Mouse (Mus musculus): ENCODE data around the gene Guk1. TPM values are rescaled to one million over a fixed set of nuclear protein-coding genes. Genes with fewer than 3 reads are reported as not detected.

Guk1 gene
- polyA plus RNA-seq, 1 experiment = 54.9 TPM

- Histone ChIP-seq H3K4me1 (ENCODE audit: control insufficient read depth, insufficient read depth, low read length) (no peaks in the 10 kb centered on the region), H3K27ac (ENCODE audit: insufficient read depth, low read length) (no peak overlapping the region), H3K9me3 (replicated peaks; ENCODE audit: control insufficient read depth, insufficient read depth, low read length, poor library complexity, severe bottlenecking) (no peaks in the 10 kb centered on the region), H3K9ac (ENCODE audit: low read depth, poor library complexity, severe bottlenecking) (no peak overlapping the region), H3K27me3 (ENCODE audit: control insufficient read depth, insufficient read depth, low read length, poor library complexity, severe bottlenecking) (peaks cover 3% of the 10 kb centered on the region), H3K36me3 (ENCODE audit: control insufficient read depth, insufficient read depth, low read length, poor library complexity, severe bottlenecking) (no peaks in the 10 kb centered on the region), H3K4me3 (ENCODE audit: low read depth, low read length) (no peak overlapping the region)
- TF ChIP-seq EP300 (IDR thresholded peaks at IDR 0.05; ENCODE audit: insufficient read depth, low read depth, low read length) = no peak
- TF ChIP-seq CTCF (IDR thresholded peaks at IDR 0.05; ENCODE audit: low read depth, low read length) = no peak
- no peak for TF ChIP-seq POLR2A (IDR thresholded peaks at IDR 0.05; ENCODE audit: insufficient read depth, low read length)
These were observed 53.2 kb downstream of the Guk1 start for GRCm38 (mm10) chr11:59138537-59139486.

GRCm38 (mm10) chr11:59136994-59137706, 54.9 kb downstream of the Guk1 start:
- peaks cover 3% of the 10 kb centered on the region for H3K27me3 ChIP-seq (ENCODE audit: control insufficient read depth, insufficient read depth, low read length, poor library complexity, severe bottlenecking)
- H3K4me1 ChIP-seq (ENCODE audit: control insufficient read depth, insufficient read depth, low read length) = no peaks in the 10 kb centered on the region
- H3K27ac ChIP-seq (ENCODE audit: insufficient read depth, low read length) = no peak overlapping the region
- TF ChIP-seq EP300 (IDR thresholded peaks at IDR 0.05; ENCODE audit: insufficient read depth, low read depth, low read length) = no peak
- no peak for TF ChIP-seq POLR2A (IDR thresholded peaks at IDR 0.05; ENCODE audit: insufficient read depth, low read length)
- TF ChIP-seq CTCF (IDR thresholded peaks at IDR 0.05; ENCODE audit: low read depth, low read length) = no peak
- no peak overlapping the region for H3K9ac ChIP-seq (ENCODE audit: low read depth, poor library complexity, severe bottlenecking)
- H3K9me3 ChIP-seq (replicated peaks; ENCODE audit: control insufficient read depth, insufficient read depth, low read length, poor library complexity, severe bottlenecking) = no peaks in the 10 kb centered on the region
- H3K36me3 ChIP-seq (ENCODE audit: control insufficient read depth, insufficient read depth, low read length, poor library complexity, severe bottlenecking) = no peaks in the 10 kb centered on the region
- no peak overlapping the region for H3K4me3 ChIP-seq (ENCODE audit: low read depth, low read length)

- Histone ChIP-seq H3K27ac (ENCODE audit: insufficient read depth, low read length) (no peak within 1 kb of the TSS), H3K4me1 (ENCODE audit: control insufficient read depth, insufficient read depth, low read length) (no peaks in the 10 kb centered on the region), H3K27me3 (ENCODE audit: control insufficient read depth, insufficient read depth, low read length, poor library complexity, severe bottlenecking) (peaks cover 3% of the 10 kb centered on the region), H3K9ac (ENCODE audit: low read depth, poor library complexity, severe bottlenecking) (0 out of 2 replicates have a peak within 1 kb of the TSS, but pooled peaks have one; percentile 15), H3K9me3 (replicated peaks; ENCODE audit: control insufficient read depth, insufficient read depth, low read length, poor library complexity, severe bottlenecking) (no peaks in the 10 kb centered on the region), H3K4me3 (ENCODE audit: low read depth, low read length) (peak within 1 kb of the TSS; percentile 58), H3K36me3 (ENCODE audit: control insufficient read depth, insufficient read depth, low read length, poor library complexity, severe bottlenecking) (no peaks in the 10 kb centered on the region)
- TF ChIP-seq POLR2A (IDR thresholded peaks at IDR 0.05; ENCODE audit: insufficient read depth, low read length) (no peak), CTCF (IDR thresholded peaks at IDR 0.05; ENCODE audit: low read depth, low read length) (no peak), EP300 (IDR thresholded peaks at IDR 0.05; ENCODE audit: insufficient read depth, low read depth, low read length) (no peak)
These were observed 56.0 kb downstream of the Guk1 start, which contains the start of gene Obscn for GRCm38 (mm10) chr11:59135904-59136452. Obscn (minus strand) TSS chr11:59136402.

- no peaks in the 10 kb centered on the region for H3K36me3 ChIP-seq (ENCODE audit: control insufficient read depth, insufficient read depth, low read length, poor library complexity, severe bottlenecking)
- TF ChIP-seq POLR2A (IDR thresholded peaks at IDR 0.05; ENCODE audit: insufficient read depth, low read length) (no peak), CTCF (IDR thresholded peaks at IDR 0.05; ENCODE audit: low read depth, low read length) (no peak), EP300 (IDR thresholded peaks at IDR 0.05; ENCODE audit: insufficient read depth, low read depth, low read length) (no peak)
- peak overlapping the region; percentile 58 for H3K4me3 ChIP-seq (ENCODE audit: low read depth, low read length)
- no peak overlapping the region for H3K27ac ChIP-seq (ENCODE audit: insufficient read depth, low read length)
- H3K27me3 ChIP-seq (ENCODE audit: control insufficient read depth, insufficient read depth, low read length, poor library complexity, severe bottlenecking) = peaks cover 3% of the 10 kb centered on the region
- H3K9me3 ChIP-seq (replicated peaks; ENCODE audit: control insufficient read depth, insufficient read depth, low read length, poor library complexity, severe bottlenecking) = no peaks in the 10 kb centered on the region
- no peaks in the 10 kb centered on the region for H3K4me1 ChIP-seq (ENCODE audit: control insufficient read depth, insufficient read depth, low read length)
- 0 out of 2 replicates have a peak overlapping the region, but pooled peaks have one; percentile 15 for H3K9ac ChIP-seq (ENCODE audit: low read depth, poor library complexity, severe bottlenecking)
These were observed 56.8 kb downstream of the Guk1 start for GRCm38 (mm10) chr11:59135051-59135820.

GRCm38 (mm10) chr11:59134373-59134997, 57.5 kb downstream of the Guk1 start:
- H3K4me3 ChIP-seq (ENCODE audit: low read depth, low read length) = peak overlapping the region; percentile 20
- no peaks in the 10 kb centered on the region for H3K36me3 ChIP-seq (ENCODE audit: control insufficient read depth, insufficient read depth, low read length, poor library complexity, severe bottlenecking)
- no peak overlapping the region for H3K9ac ChIP-seq (ENCODE audit: low read depth, poor library complexity, severe bottlenecking)
- H3K4me1 ChIP-seq (ENCODE audit: control insufficient read depth, insufficient read depth, low read length) = no peaks in the 10 kb centered on the region
- TF ChIP-seq CTCF (IDR thresholded peaks at IDR 0.05; ENCODE audit: low read depth, low read length) (no peak), POLR2A (IDR thresholded peaks at IDR 0.05; ENCODE audit: insufficient read depth, low read length) (no peak)
- no peaks in the 10 kb centered on the region for H3K9me3 ChIP-seq (replicated peaks; ENCODE audit: control insufficient read depth, insufficient read depth, low read length, poor library complexity, severe bottlenecking)
- peaks cover 3% of the 10 kb centered on the region for H3K27me3 ChIP-seq (ENCODE audit: control insufficient read depth, insufficient read depth, low read length, poor library complexity, severe bottlenecking)
- H3K27ac ChIP-seq (ENCODE audit: insufficient read depth, low read length) = no peak overlapping the region

Other genes with a start within 250 kb of the Guk1 start
- 7.7 and 8.0 TPM in 2 replicates for gene Hist3h2ba, start 243.3 kb downstream of the Guk1 start, polyA plus RNA-seq (2011; ENCODE audit: insufficient read depth, insufficient read length, low read depth, missing spikeins)
- 2.9 and 3.7 TPM in 2 replicates for gene Hist3h2a, start 237.5 kb downstream of the Guk1 start, polyA plus RNA-seq (2011; ENCODE audit: insufficient read depth, insufficient read length, low read depth, missing spikeins)
- gene Trim17, start 237.5 kb downstream of the Guk1 start, polyA plus RNA-seq (2011; ENCODE audit: insufficient read depth, insufficient read length, low read depth, missing spikeins) = not detected in 2 replicates
- gene Trim11, start 214.1 kb downstream of the Guk1 start, polyA plus RNA-seq (2011; ENCODE audit: insufficient read depth, insufficient read length, low read depth, missing spikeins) = 22.5 and 25.6 TPM in 2 replicates
- 0.35 and 1.3 TPM in 2 replicates for gene Obscn, start 55.8 kb downstream of the Guk1 start, polyA plus RNA-seq (2011; ENCODE audit: insufficient read depth, insufficient read length, low read depth, missing spikeins)
- 3.0 and 4.0 TPM in 2 replicates for gene Iba57, start 28.5 kb downstream of the Guk1 start, polyA plus RNA-seq (2011; ENCODE audit: insufficient read depth, insufficient read length, low read depth, missing spikeins)
- not detected in 2 replicates for gene Gjc2, start 9.0 kb downstream of the Guk1 start, polyA plus RNA-seq (2011; ENCODE audit: insufficient read depth, insufficient read length, low read depth, missing spikeins)
- gene Mrpl55, start 10.3 kb upstream of the Guk1 start, polyA plus RNA-seq (2011; ENCODE audit: insufficient read depth, insufficient read length, low read depth, missing spikeins) = 41.7 and 48.2 TPM in 2 replicates
- gene 2310033P09Rik, start 16.1 kb upstream of the Guk1 start, polyA plus RNA-seq (2011; ENCODE audit: insufficient read depth, insufficient read length, low read depth, missing spikeins) = 14.3 and 15.3 TPM in 2 replicates
- gene Arf1, start 36.1 kb upstream of the Guk1 start, polyA plus RNA-seq (2011; ENCODE audit: insufficient read depth, insufficient read length, low read depth, missing spikeins) = 375 and 376 TPM in 2 replicates
- gene Wnt3a, start 98.5 kb upstream of the Guk1 start, polyA plus RNA-seq (2011; ENCODE audit: insufficient read depth, insufficient read length, low read depth, missing spikeins) = 0.36 and 0.64 TPM in 2 replicates
- gene Wnt9a, start 114.7 kb upstream of the Guk1 start, polyA plus RNA-seq (2011; ENCODE audit: insufficient read depth, insufficient read length, low read depth, missing spikeins) = 6.5 and 6.8 TPM in 2 replicates
- 0.48 TPM in 1 of 2 replicates, not detected in the other for gene Prss38, start 183.4 kb upstream of the Guk1 start, polyA plus RNA-seq (2011; ENCODE audit: insufficient read depth, insufficient read length, low read depth, missing spikeins)

All from ES-Bruce4 (cell line).